ENCODE assay signal across 8 mouse cellular contexts in genomic region chr17:24878117-24878397, GRCm38 (mm10). TPM values are rescaled to one million over a fixed set of nuclear protein-coding genes. Genes with fewer than 3 reads are reported as not detected.
A peak's percentile ranks its signal among the peaks of the same experiment; 100 is the strongest.
DNase-seq lines count a peak whose midpoint lies in the region; ATAC-seq and TF ChIP-seq lines count a peak whose summit lies in the region.

No protein-coding gene starts in this region.

- no peak overlapping the region for H3K4me2 ChIP-seq in midbrain, embryonic 16.5 days (ENCODE audit: low read length)

- peaks cover 5% of the 10 kb centered on the region for H3K4me1 ChIP-seq in heart, adult 2 months (ENCODE audit: control insufficient read depth, insufficient read depth, low read length)
- no peaks in the 10 kb centered on the region for H3K4me1 ChIP-seq in midbrain, embryonic 16.5 days (ENCODE audit: control insufficient read depth, insufficient read depth, low read length)

- H3K27me3 ChIP-seq in heart, adult 2 months (ENCODE audit: control insufficient read depth, insufficient read depth, low read length): no peaks in the 10 kb centered on the region
- no peaks in the 10 kb centered on the region for H3K27me3 ChIP-seq in midbrain, embryonic 16.5 days (ENCODE audit: control insufficient read depth, insufficient read depth, low read depth, low read length)

- H3K27ac ChIP-seq in heart, adult 2 months: peak overlapping the region; percentile 80
- no peak overlapping the region for H3K27ac ChIP-seq in midbrain, embryonic 16.5 days (ENCODE audit: low read length)

- H3K79me2 ChIP-seq in heart, adult 2 months (replicated peaks; ENCODE audit: control insufficient read depth, insufficient read depth, low read length): no peaks in the 10 kb centered on the region

- 42% methylated on average over 5 of the region's 5 CpGs for WGBS in heart, adult 2 months
- 50% methylated on average over 5 of the region's 5 CpGs for WGBS in midbrain, embryonic 16.5 days

- no peaks in the 10 kb centered on the region for H3K9me3 ChIP-seq in midbrain, embryonic 16.5 days (replicated peaks; ENCODE audit: control insufficient read depth, low read length, poor library complexity, severe bottlenecking)

- no peaks in the 10 kb centered on the region for H3K36me3 ChIP-seq in heart, adult 2 months (ENCODE audit: control insufficient read depth, insufficient read depth, low read length)
- H3K36me3 ChIP-seq in midbrain, embryonic 16.5 days (ENCODE audit: control insufficient read depth, insufficient read depth, low read length): peaks cover 7% of the 10 kb centered on the region; the same call in 1 of the 2 replicates

- no peak for TF ChIP-seq POLR2A in heart, adult 2 months (IDR thresholded peaks at IDR 0.05; ENCODE audit: insufficient read depth, low read depth, low read length)

- H3K9ac ChIP-seq in heart, adult 2 months (ENCODE audit: low read depth, low read length): no peak overlapping the region
- no peak overlapping the region for H3K9ac ChIP-seq in midbrain, embryonic 16.5 days (ENCODE audit: low read depth, low read length)

- no peak overlapping the region for H3K4me3 ChIP-seq in heart, adult 2 months
- no peak overlapping the region for H3K4me3 ChIP-seq in midbrain, embryonic 16.5 days (ENCODE audit: low read depth, low read length)

- no peak for TF ChIP-seq CTCF in heart, adult 2 months (IDR thresholded peaks at IDR 0.05)

- peak; percentile 18 for DNase-seq in cerebellum, adult 11-12 months
- DNase-seq in cerebellum, adult 9-10 months: no peak
- DNase-seq in heart, adult 2 months: peak; percentile 73 to 82
- DNase-seq in kidney, postnatal 36 days: peak; percentile 94
- peak; percentile 53 for DNase-seq in lung, postnatal 25 days (ENCODE audit: low spot score)
- DNase-seq in layer of hippocampus, postnatal 36 days: no peak
- DNase-seq in frontal cortex, postnatal 14 days (ENCODE audit: low spot score in 2 of 2): no peak

- ATAC-seq in midbrain, embryonic 16.5 days: no peak

- TF ChIP-seq EP300 in heart, adult 2 months (IDR thresholded peaks at IDR 0.05; ENCODE audit: insufficient read depth, low read depth, low read length): 0 out of 2 replicates have a peak, but pooled peaks have one; percentile 52

- intact Hi-C loops in heart, adult 2 months (cut with DNase I): no loop called here

RNA-seq across cellular contexts. Expression of gene Nubp2, which starts 8.1 kb away (rescaled TPM):
- total RNA-seq in heart, adult 2 months (2021): 10 to 100 TPM; 18.2 to 22.7 TPM
- 17.8 and 17.9 TPM in 2 replicates for polyA plus RNA-seq in heart, adult 2 months (2012; rRNA removed)
- 10 to 100 TPM; 33.2 to 37.1 TPM for total RNA-seq in layer of hippocampus, postnatal 36 days (2021)
- 54.3 and 54.7 TPM in 2 replicates for polyA plus RNA-seq in midbrain, embryonic 16.5 days (2015; fragmentation: Nextera tagmentation; extraction: Ambion mirVana)

RNA-seq across cellular contexts. Expression of gene Spsb3, which starts 8.4 kb away (rescaled TPM):
- total RNA-seq in heart, adult 2 months (2021): 10 to 100 TPM; 30.4 to 33.8 TPM
- polyA plus RNA-seq in heart, adult 2 months (2012; rRNA removed): 47.0 and 66.2 TPM in 2 replicates
- 10 to 100 TPM; 39.2 to 42.8 TPM for total RNA-seq in layer of hippocampus, postnatal 36 days (2021)
- polyA plus RNA-seq in midbrain, embryonic 16.5 days (2015; fragmentation: Nextera tagmentation; extraction: Ambion mirVana): 85.8 and 90.5 TPM in 2 replicates

RNA-seq across cellular contexts. Expression of gene Igfals, which starts 12.3 kb away (rescaled TPM):
- total RNA-seq in heart, adult 2 months (2021): 10 to 100 TPM; 11.7 to 12.7 TPM
- polyA plus RNA-seq in heart, adult 2 months (2012; rRNA removed): 6.4 and 9.2 TPM in 2 replicates
- total RNA-seq in layer of hippocampus, postnatal 36 days (2021): under 1 TPM in 1 of 2 experiments, not detected in 1; 0.33 TPM
- polyA plus RNA-seq in midbrain, embryonic 16.5 days (2015; fragmentation: Nextera tagmentation; extraction: Ambion mirVana): not detected in 2 replicates

RNA-seq across cellular contexts. Expression of gene Eme2, which starts 16.8 kb away (rescaled TPM):
- 10 to 100 TPM; 16.9 to 18.3 TPM for total RNA-seq in heart, adult 2 months (2021)
- polyA plus RNA-seq in heart, adult 2 months (2012; rRNA removed): 19.3 and 20.3 TPM in 2 replicates
- 10 to 100 TPM; 57.5 to 70.4 TPM for total RNA-seq in layer of hippocampus, postnatal 36 days (2021)
- polyA plus RNA-seq in midbrain, embryonic 16.5 days (2015; fragmentation: Nextera tagmentation; extraction: Ambion mirVana): 28.6 and 28.8 TPM in 2 replicates

RNA-seq across cellular contexts. Expression of gene Mrps34, which starts 16.9 kb away (rescaled TPM):
- 100 to 1,000 TPM in 1 of 2 experiments, 10 to 100 TPM in 1; 95.6 to 102 TPM for total RNA-seq in heart, adult 2 months (2021)
- 102 and 133 TPM in 2 replicates for polyA plus RNA-seq in heart, adult 2 months (2012; rRNA removed)
- total RNA-seq in layer of hippocampus, postnatal 36 days (2021): 10 to 100 TPM; 75.3 to 75.9 TPM
- polyA plus RNA-seq in midbrain, embryonic 16.5 days (2015; fragmentation: Nextera tagmentation; extraction: Ambion mirVana): 72.9 and 77.2 TPM in 2 replicates

Comparison
In these comparisons a context has a peak if more than half of its experiments do, and no peak if none do; other contexts are left out.
1. DNase-seq: peak in cerebellum, adult 11-12 months (single experiment), heart, adult 2 months (2 of 2), kidney, postnatal 36 days (2 of 2) and lung, postnatal 25 days (single experiment); none in cerebellum, adult 9-10 months (single experiment), layer of hippocampus, postnatal 36 days (0 of 2) and frontal cortex, postnatal 14 days (0 of 2).
2. RNA of gene Igfals, which starts 12.3 kb away (total RNA-seq): 11.7 to 12.7 TPM in heart, adult 2 months; 0.33 TPM in layer of hippocampus, postnatal 36 days; every median in the first group is over 4 times any median in the second.